Mouse (Mus musculus) olfactory bulb, adult 2 months (tissue): ENCODE measurements around the gene Prrxl1.

Experiments
- CTCF ChIP-seq: fragments of 200-500 bp; IDR thresholded peaks from 2 replicates; pipeline ENCODE4 v1.5.1; 2012; ENCODE audit warnings: low read depth, mild to moderate bottlenecking, low read length, moderate library complexity; ENCODE audit not compliant: insufficient read depth
- POLR2A ChIP-seq: fragments of 200-500 bp; IDR thresholded peaks from 2 replicates; pipeline ENCODE4 v1.6.1; 2012; ENCODE audit warnings: mild to moderate bottlenecking, low read depth, low read length, moderate library complexity; ENCODE audit not compliant: insufficient read depth

DNA sequence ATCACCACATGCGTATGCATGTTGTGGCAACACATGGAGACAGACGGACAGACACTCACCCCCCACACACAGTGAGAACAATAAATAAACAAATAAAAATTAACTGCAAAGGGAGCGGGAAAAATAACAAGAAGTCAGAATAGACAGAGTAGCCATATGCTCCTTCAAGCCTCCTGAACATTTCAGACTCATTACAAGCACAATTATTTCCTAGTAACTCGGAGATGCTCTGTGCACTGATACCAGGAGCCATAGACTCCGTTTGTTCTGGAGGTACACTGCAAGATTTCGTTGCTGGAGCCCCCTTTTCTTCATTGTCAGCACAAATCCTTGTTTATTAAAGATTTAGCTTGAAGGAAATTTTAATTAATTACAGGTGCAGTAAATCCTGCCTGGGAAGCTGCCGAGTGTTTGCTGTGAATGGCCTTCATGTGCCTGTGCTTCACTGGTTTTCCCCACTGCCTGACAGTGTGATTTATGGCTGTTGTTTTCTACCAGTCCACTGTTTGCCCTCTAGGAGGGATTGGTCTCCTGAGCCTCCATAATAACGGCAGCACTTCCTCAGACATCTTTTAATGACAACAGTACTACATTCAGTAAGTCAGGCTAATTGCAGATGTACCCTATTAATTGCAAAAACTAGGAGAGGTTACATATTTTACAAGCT lies 44.2 kb upstream of the Prrxl1 start:
- TF ChIP-seq CTCF (no peak), POLR2A (no peak)
